Mouse (Mus musculus): ENCODE results near the gene Mbd3. TPM values are rescaled to one million over a fixed set of nuclear protein-coding genes. Genes with fewer than 3 reads are reported as not detected.

Gene Mbd3
- total RNA-seq, 4 experiments from 2014 or later: 92.9 to 107 (median 97.0) TPM

DNA sequence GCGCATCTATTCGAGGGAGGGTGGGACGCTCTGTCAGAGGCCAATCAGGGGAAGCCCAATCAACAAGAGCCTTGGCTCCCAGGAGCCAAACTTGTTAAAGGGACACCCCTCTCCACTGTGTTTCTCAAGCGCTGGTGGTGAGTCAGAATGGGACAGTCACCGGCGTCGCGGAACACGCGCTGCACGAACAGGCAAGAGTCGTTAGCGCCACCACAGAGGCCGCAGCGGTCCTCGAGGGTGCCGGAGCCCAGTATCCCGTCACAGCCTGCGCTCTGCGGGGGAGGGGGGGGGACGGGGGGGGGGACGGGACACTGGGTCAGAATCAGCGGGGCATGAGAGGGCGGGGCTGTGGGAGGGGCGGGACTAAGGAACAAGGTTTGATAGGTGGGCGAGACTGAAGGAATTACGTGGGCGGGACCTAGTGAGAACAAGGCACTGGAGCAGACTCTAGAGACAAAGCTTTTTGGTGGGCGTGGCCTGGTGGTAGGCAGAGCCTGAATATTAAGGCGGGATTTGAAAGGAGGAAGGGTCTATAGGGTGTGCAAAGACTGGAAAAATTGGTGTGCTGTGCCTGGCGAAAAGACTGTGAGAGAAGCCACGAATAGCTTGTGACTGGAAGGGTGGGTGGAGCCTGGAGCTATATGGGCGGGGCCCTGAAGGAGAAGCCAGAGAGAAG is 56.5 kb downstream of the Mbd3 start:
- DNase-seq (ENCODE audit: low spot score): no peak

Small RNA genes within 50 kb of the gene (microRNA-seq; reads per million reads assigned to microRNA genes)
- not detected for gene Gm22721

Other genes starting within 250 kb of the Mbd3 start
- gene Cirbp, start 233.6 kb downstream of the Mbd3 start, total RNA-seq (2022): 10 to 100 TPM; 34.7 to 69.7 (median 51.6) TPM
- 1 to 10 TPM; 4.9 to 7.7 (median 5.9) TPM for gene 1600002K03Rik, start 226.6 kb downstream of the Mbd3 start, total RNA-seq (2022)
- gene Efna2, start 220.1 kb downstream of the Mbd3 start, total RNA-seq (2022): 1 to 10 TPM in 3 of 4 experiments, under 1 TPM in 1; 0.78 to 1.2 (median 1.1) TPM
- gene Mum1, start 173.1 kb downstream of the Mbd3 start, total RNA-seq (2022): 10 to 100 TPM; 10.5 to 16.3 (median 14.6) TPM
- gene Ndufs7, start 150.4 kb downstream of the Mbd3 start, total RNA-seq (2022): 1,000 to 10,000 TPM in 3 of 4 experiments, 100 to 1,000 TPM in 1; 949 to 1,112 (median 1,023) TPM
- 10 to 100 TPM; 10.3 to 17.1 (median 14.7) TPM for gene Gamt, start 138.5 kb downstream of the Mbd3 start, total RNA-seq (2022)
- gene Dazap1, start 138.1 kb downstream of the Mbd3 start, total RNA-seq (2022): 10 to 100 TPM; 49.2 to 62.8 (median 56.5) TPM
- 100 to 1,000 TPM; 763 to 919 (median 846) TPM for gene Rps15, start 107.1 kb downstream of the Mbd3 start, total RNA-seq (2022)
- 1 to 10 TPM; 2.2 to 3.1 (median 2.2) TPM for gene Apc2, start 103.6 kb downstream of the Mbd3 start, total RNA-seq (2022)
- 10 to 100 TPM; 14.3 to 19.8 (median 16.3) TPM for gene 2310011J03Rik, start 79.0 kb downstream of the Mbd3 start, total RNA-seq (2022)
- 1 to 10 TPM; 1.7 to 3.1 (median 2.7) TPM for gene Pcsk4, start 70.1 kb downstream of the Mbd3 start, total RNA-seq (2022)
- gene Reep6, start 69.6 kb downstream of the Mbd3 start, total RNA-seq (2022): 1 to 10 TPM; 3.1 to 7.6 (median 5.0) TPM
- gene Adamtsl5, start 51.1 kb downstream of the Mbd3 start, total RNA-seq (2022): 100 to 1,000 TPM in 2 of 4 experiments, 10 to 100 TPM in 2; 87.9 to 109 (median 99.6) TPM
- 1 to 10 TPM in 2 of 4 experiments, under 1 TPM in 2; 0.91 to 1.3 (median 1.1) TPM for gene Plk5, start 43.1 kb downstream of the Mbd3 start, total RNA-seq (2022)
- 1 to 10 TPM; 5.9 to 9.8 (median 8.3) TPM for gene Mex3d, start 11.9 kb downstream of the Mbd3 start, total RNA-seq (2022)
- 1,000 to 10,000 TPM; 1,795 to 2,190 (median 1,939) TPM for gene Uqcr11, start 7.3 kb upstream of the Mbd3 start, total RNA-seq (2022)
- 10 to 100 TPM; 15.8 to 18.0 (median 17.6) TPM for gene Tcf3, start 34.1 kb upstream of the Mbd3 start, total RNA-seq (2022)
- under 1 TPM in 1 of 4 experiments, not detected in 3; 0.09 TPM for gene Onecut3, start 95.3 kb upstream of the Mbd3 start, total RNA-seq (2022)
- not detected for gene Atp8b3, start 139.6 kb upstream of the Mbd3 start, total RNA-seq (2022)
- gene Rexo1, start 162.0 kb upstream of the Mbd3 start, total RNA-seq (2022): 10 to 100 TPM; 10.7 to 15.0 (median 12.2) TPM
- gene Klf16, start 177.8 kb upstream of the Mbd3 start, total RNA-seq (2022): 1 to 10 TPM; 3.5 to 5.0 (median 4.7) TPM
- 10 to 100 TPM; 44.7 to 48.1 (median 46.9) TPM for gene Abhd17a, start 190.8 kb upstream of the Mbd3 start, total RNA-seq (2022)
- 10 to 100 TPM; 20.0 to 25.2 (median 21.9) TPM for gene Scamp4, start 203.3 kb upstream of the Mbd3 start, total RNA-seq (2022)
- under 1 TPM; 0.44 to 0.81 (median 0.73) TPM for gene Adat3, start 203.3 kb upstream of the Mbd3 start, total RNA-seq (2022)
- gene Gm49322, start 206.5 kb upstream of the Mbd3 start, total RNA-seq (2022): under 1 TPM; 0.17 to 0.57 (median 0.30) TPM
- gene Csnk1g2, start 223.3 kb upstream of the Mbd3 start, total RNA-seq (2022): 100 to 1,000 TPM; 119 to 132 (median 122) TPM